Mouse (Mus musculus) heart, postnatal 25 days (tissue): ENCODE data around the gene Pdap1. TPM values are rescaled to one million over a fixed set of nuclear protein-coding genes. Genes with fewer than 3 reads are reported as not detected.
"Not testable (repeated sequence)": the region's sequence is repeated elsewhere in the genome, so short reads cannot be mapped to it uniquely, and the experiment has no call there.

Experiments
- DNase-seq: peaks from one replicate; pipeline ENCODE4 v3.0.0; 2022; ENCODE audit warnings: low spot score
- intact Hi-C: fragments of 180-260 bp; cut with DNase I; formaldehyde crosslinking; loops from one replicate; pipeline ENCODE4 v1.15.1; 2025
- total RNA-seq, 2 experiments: library from RNA; stranded (reverse); gene quantifications; 2 replicates each; pipeline ENCODE4 v1.2.3; 2021

Gene Pdap1
- total RNA-seq, 2 experiments from 2014 or later = 37.8 to 40.3 TPM

GRCm38 (mm10) chr5:145088186-145088585 is 51.9 kb downstream of the Pdap1 start:
- intact Hi-C loops = no loop called here
- no peak for DNase-seq

DNA sequence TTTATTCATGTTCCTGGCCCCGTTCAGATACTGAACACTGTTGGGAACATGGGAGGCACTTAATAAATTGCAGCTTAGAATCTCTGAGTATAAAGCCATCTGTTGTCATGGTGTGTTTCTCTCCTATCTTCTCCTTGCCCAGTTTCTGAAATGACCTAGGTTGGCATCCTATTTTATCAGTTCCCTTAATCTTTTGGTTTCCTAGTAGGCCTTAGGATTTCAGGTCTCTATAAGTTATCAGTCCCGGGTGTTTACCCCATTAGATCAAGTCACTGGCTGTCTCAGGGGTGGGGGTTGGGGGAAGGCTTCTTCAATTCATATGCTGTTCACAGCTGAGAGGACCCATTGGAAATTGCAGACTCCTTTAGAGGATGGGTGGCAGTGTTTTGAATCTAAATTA is 55.2 kb downstream of the Pdap1 start:
- intact Hi-C loops = loop anchor here (1.0 kb wide), 1 partner anchor 53 kb away; no protein-coding TSS in a partner anchor
- DNase-seq = no peak

- peak; percentile 83 for DNase-seq
- intact Hi-C loops = loop anchor here (1.0 to 2.0 kb wide), 2 partner anchors 31 to 54 kb away; partner anchors contain the start of gene Arpc1b
These were observed 56.2 kb downstream of the Pdap1 start, which contains the start of the genes Arpc1a and Kpna7 for GRCm38 (mm10) chr5:145083632-145084451. TSS of gene Arpc1a (plus strand) at chr5:145083830. TSS of gene Kpna7 (minus strand) at chr5:145084030.

DNA sequence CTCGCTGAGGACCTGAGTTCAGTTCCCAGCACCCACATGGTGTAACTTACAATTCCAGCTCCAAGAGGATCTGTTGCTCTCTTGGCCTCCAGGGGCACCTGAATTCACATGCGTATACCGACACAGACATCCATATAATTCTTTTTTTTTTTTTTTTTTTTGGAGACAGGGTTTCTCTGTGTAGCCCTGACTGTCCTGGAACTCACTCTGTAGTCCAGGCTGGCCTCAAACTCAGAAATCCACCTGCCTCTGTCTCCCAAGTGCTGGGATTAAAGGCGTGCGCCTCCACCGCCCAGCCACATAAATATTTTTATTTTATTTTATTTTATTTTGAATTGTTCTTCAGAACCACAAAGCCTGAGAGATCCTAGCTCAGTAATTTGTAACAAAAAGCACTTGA is 56.8 kb downstream of the Pdap1 start:
- intact Hi-C loops = loop anchor here (2.0 kb wide), 1 partner anchor 32 kb away; the partner anchor contains the start of gene Arpc1b
- DNase-seq = not testable (repeated sequence)

GRCm38 (mm10) chr5:145081866-145082613 is 58.0 kb downstream of the Pdap1 start:
- no peak for DNase-seq
- intact Hi-C loops = loop anchor here (2.0 kb wide), 1 partner anchor 33 kb away; the partner anchor contains the start of gene Arpc1b

Other genes with a start within 250 kb of the Pdap1 start
- 10 to 100 TPM; 21.9 to 27.6 TPM for gene Smurf1, start 174.4 kb downstream of the Pdap1 start, total RNA-seq
- not detected for gene Gm4871, start 107.5 kb downstream of the Pdap1 start, total RNA-seq
- not detected for gene 1700018F24Rik, start 97.2 kb downstream of the Pdap1 start, total RNA-seq
- 10 to 100 TPM; 56.8 to 68.1 TPM for gene Arpc1a, start 56.4 kb downstream of the Pdap1 start, total RNA-seq
- gene Kpna7, start 56.2 kb downstream of the Pdap1 start, total RNA-seq = not detected
- gene Arpc1b, start 26.0 kb downstream of the Pdap1 start, total RNA-seq = 10 to 100 TPM; 75.3 to 85.4 TPM
- gene Bud31, start 124 bp upstream of the Pdap1 start, total RNA-seq = 10 to 100 TPM; 53.5 to 62.6 TPM
- 10 to 100 TPM; 27.9 to 28.6 TPM for gene Ptcd1, start 26.9 kb upstream of the Pdap1 start, total RNA-seq
- 10 to 100 TPM in 1 of 2 experiments, 1 to 10 TPM in 1; 9.6 to 11.1 TPM for gene Cpsf4, start 27.0 kb upstream of the Pdap1 start, total RNA-seq
- gene Atp5j2, start 51.8 kb upstream of the Pdap1 start, total RNA-seq = 1,000 to 10,000 TPM; 1,052 to 1,137 TPM
- 1 to 10 TPM; 6.2 to 7.2 TPM for gene Zkscan14, start 61.6 kb upstream of the Pdap1 start, total RNA-seq
- gene Zkscan5, start 64.3 kb upstream of the Pdap1 start, total RNA-seq = 10 to 100 TPM in 1 of 2 experiments, 1 to 10 TPM in 1; 9.4 to 11.0 TPM
- 10 to 100 TPM; 26.1 to 28.0 TPM for gene Zfp655, start 91.5 kb upstream of the Pdap1 start, total RNA-seq
- 10 to 100 TPM; 10.6 to 13.0 TPM for gene Zscan25, start 140.3 kb upstream of the Pdap1 start, total RNA-seq
- not detected for gene Cyp3a57, start 205.0 kb upstream of the Pdap1 start, total RNA-seq